Mouse (Mus musculus) retina, postnatal 7 days (tissue): ENCODE results near the gene Epp13.
"Not testable (repeated sequence)": the region's sequence is repeated elsewhere in the genome, so short reads cannot be mapped to it uniquely, and the experiment has no call there.

Experiments
- DNase-seq: peaks from one replicate; pipeline ENCODE4 v3.0.0-alpha.2; 2012; ENCODE audit warnings: low read depth, low spot score

Epp13 gene

DNA sequence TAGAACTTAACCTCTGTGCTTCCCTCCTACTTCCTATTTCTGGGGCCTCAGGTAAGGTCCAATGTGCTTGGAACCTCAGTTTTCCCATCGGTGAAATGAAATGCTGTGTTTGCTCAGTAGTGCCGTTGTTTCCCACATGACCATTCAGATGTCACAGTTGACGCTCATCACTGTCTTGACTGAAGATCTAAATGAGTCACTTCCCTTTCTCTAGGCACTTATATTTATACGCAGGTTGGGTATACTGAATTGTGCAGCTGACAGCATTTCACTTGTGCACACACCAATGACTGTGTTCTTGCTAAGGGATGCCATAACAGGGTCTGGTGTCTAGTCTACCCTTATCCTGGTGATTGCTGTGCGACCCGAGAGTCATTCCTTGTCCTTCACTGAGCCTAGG, 32.9 kb downstream of the Epp13 start:
- no peak for DNase-seq

DNA sequence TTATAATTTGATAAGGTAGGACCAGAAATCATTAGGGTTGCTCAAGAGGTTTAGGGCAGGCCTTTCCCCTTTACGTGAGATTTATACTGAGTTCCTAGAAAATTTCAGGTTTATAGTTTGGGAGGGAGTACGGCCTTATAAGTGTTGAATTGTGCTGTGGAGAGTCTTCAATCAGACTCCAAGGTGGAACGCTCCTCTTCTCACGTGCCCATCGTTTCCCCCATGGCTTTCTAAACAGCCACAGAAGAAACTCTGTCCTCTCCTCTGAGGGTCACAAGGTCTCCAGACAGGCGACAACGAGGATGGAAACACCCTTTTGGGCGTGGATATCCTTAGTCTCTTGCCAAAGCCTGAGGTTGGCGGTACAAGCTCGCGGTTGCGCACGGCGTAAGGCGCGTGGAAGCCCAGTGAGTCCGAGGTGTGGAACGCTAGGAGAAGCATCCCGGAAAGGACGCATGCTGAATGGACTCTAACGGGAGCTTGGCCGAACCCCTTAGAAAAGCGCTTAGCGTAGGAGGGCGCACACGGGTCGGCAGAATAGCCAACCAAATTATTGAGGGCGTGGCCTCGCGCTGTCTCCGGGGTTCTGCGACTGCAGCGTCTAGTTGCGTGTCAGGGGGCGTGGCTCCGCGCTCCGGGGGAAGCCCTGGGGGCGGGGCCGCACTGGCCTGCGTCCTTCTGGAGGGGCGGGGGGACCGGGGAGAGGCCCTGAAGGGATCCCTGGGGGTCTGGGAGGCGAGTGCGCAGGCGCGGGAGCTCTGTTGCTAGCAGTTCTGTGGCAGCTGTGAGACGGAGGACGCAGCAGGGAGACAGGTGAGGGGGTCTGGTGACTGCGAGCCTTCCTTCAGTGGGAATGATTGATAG, 33.6 kb downstream of the Epp13 start, which contains the start of gene Zfp667:
TSS of gene Zfp667 (plus strand) at position 738 of the 864 bp plus-strand sequence.
- DNase-seq: peak; percentile 95

DNA sequence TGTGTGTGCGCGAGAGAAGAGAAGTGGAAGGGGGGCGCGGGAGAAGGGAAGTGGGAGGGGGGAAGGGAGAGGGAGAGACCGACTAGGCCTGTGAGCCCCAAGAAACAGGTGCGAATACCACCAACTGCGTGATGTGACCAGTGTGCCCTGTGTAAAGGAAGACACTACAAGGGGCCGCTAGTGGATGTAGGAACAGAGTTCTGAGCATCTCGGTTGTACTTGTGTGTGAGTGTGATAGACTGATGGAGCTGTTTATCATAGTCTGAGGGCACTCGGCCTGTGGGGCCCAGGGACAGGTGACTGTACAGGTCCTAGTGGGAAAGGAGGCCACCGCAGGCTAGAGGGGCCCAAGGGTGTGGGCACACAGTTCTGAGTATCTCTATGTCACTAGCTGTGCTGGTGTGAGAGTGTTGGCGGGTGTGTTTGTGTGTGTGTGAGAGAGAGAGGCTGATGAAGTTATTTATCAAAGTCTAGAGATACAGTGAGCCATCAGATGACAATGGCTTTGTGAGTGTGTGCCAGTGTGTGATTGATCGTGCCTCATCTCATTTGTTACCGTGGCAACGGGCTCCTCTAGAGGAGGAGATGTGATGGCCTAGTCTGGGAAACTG, 34.5 kb downstream of the Epp13 start:
- no peak for DNase-seq

DNA sequence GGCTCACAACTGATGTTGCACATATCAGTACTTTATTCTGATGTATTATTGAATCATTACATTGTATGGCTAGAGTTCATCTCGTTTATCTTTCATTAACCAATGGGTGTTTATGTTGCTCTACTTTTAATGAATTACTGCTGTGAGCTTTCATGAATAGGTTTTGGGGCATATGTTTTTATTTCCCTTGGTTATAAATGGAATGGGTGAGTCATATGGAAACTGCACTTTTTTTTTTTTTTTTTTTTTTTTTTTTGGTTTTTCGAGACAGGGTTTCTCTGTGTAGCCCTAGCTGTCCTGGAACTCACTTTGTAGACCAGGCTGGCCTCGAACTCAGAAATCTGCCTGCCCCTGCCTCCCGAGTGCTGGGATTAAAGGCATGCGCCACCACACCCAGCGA, 38.6 kb downstream of the Epp13 start:
- not testable (repeated sequence) for DNase-seq

DNA sequence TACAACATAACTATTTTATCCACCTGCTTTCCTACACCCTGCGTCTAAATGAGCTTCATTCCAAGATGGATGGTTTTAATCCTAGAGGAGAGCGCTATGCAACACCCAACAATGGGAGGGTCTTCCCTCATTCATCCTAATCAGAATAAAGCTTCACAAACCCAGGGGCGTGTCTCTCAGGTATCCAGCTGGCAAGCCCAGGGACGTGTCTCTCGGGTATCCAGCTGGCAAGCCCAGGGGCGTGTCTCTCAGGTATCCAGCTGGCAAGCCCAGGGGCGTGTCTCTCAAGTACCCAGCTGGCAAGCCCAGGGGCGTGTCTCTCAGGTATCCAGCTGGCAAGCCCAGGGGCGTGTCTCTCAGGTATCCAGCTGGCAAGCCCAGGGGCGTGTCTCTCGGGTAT, 48.3 kb downstream of the Epp13 start:
- not testable (repeated sequence) for DNase-seq

DNA sequence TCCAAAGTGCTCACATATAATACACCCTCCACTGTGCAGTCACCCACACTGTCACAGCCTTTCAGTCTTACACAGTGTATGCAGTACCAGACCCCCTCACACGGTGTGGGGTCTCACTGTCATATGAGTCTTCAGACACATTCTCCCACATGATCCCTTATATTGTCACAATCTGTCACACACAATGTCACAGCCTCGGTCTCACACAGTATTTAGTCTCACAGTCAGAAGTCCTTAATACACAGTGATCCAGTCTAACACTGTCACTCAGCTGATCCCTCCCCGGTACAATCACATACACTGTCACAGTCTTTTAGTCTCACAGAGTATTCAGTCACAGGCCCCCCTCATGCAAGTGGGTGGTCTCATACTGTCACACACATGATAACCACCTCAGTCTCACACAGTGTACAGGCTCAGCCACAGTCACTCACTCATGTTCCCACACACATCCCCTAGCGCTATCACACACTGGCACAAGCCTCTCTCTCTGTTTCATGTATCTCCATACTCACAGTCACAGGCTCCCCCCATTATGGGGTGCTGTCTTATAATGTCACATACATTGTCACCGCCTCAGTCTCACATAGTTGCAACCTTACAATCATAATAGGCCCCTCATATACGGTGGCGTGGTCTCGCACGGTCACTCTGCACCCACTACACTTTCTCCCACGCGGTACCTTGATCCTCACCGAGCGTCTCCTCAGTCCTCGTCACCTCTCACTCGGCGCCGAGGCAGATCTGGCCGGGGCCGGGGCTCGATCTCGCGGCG, 78.1 kb downstream of the Epp13 start:
- peak; percentile 13 for DNase-seq

DNA sequence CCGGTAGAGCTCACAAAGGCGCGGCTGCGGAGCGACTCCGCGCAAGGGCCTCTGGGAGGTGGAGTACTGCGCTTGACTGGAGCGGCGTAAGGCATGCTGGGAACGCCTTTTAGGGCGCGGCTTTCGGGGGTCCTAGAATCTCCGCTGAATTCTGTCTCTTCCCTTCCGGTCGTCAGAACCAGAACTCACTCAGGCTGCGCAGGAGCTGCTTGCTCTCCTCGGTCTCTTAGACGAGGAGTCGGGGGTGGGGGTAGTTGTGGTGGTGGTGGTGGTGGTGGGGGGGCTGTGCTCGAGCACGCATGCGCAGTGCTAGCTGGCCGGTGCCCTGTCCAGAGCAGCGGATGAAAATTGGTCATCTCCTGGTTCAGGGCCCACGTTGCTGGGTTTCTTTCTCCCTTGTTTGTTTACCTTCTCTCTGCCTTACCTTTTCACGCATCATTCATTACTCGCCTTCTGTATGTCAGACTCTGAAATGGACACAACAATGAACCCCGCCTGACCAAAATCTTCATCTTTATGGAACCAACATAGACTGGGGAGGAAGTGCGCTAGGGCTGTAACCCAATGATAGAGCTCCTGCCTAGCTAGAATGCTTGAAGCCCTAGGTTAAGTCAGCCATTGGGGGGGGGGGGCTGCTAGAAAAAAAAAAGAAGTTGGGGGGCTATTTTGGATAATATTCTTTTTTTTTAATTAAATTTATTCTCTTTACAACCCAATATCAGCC, 78.9 kb downstream of the Epp13 start, which contains the start of gene Zfp583:
TSS of gene Zfp583 (minus strand) at position 53 of the 724 bp plus-strand sequence.
- DNase-seq: peak; percentile 77
